Mouse (Mus musculus) stomach, embryonic 14.5 days (tissue): ENCODE measurements around the gene Alkbh2. TPM values are rescaled to one million over a fixed set of nuclear protein-coding genes. Genes with fewer than 3 reads are reported as not detected.

ENCODE experiments used
- ATAC-seq: fragments of 200-750 bp; cut with Nextera tagmentation; 2 replicates; pipeline ENCODE4 v1.8.0; 2017; ENCODE audit warnings: low read depth, moderate TSS enrichment; ENCODE audit not compliant: insufficient number of reproducible peaks, insufficient read depth, low FRiP score
- H3K27ac ChIP-seq: fragments of 300-500 bp; sonication (generic); 2 replicates; pipeline ENCODE4 v1.5.1; 2014; ENCODE audit warnings: mild to moderate bottlenecking, low read length, moderate library complexity, mixed read lengths
- H3K27me3 ChIP-seq: fragments of 300-500 bp; sonication (generic); 2 replicates; pipeline ENCODE4 v1.6.1; 2014; ENCODE audit warnings: low read length, control low read depth, mixed read lengths; ENCODE audit not compliant: control insufficient read depth, insufficient read depth
- H3K36me3 ChIP-seq: fragments of 300-500 bp; sonication (generic); 2 replicates; pipeline ENCODE4 v1.6.1; 2014; ENCODE audit warnings: mild to moderate bottlenecking, control low read depth, low read length, moderate library complexity, mixed read lengths; ENCODE audit not compliant: control insufficient read depth, insufficient read depth
- H3K4me1 ChIP-seq: fragments of 300-500 bp; sonication (generic); 2 replicates; pipeline ENCODE4 v1.6.1; 2014; ENCODE audit warnings: low read length, control low read depth, mixed read lengths; ENCODE audit not compliant: control insufficient read depth, insufficient read depth
- H3K4me2 ChIP-seq: fragments of 300-500 bp; sonication (generic); replicated peaks from 2 replicates; pipeline ENCODE4 v1.6.1; 2014; ENCODE audit warnings: low read depth, low read length, control low read depth
- H3K4me3 ChIP-seq: fragments of 300-500 bp; sonication (generic); 2 replicates; pipeline ENCODE4 v1.5.1; 2014; ENCODE audit warnings: low read depth, low read length, control low read depth
- H3K9ac ChIP-seq: fragments of 300-500 bp; sonication (generic); replicated peaks from 2 replicates; pipeline ENCODE4 v1.6.1; 2014; ENCODE audit warnings: low read depth, mild to moderate bottlenecking, control low read depth, low read length, moderate library complexity, mixed read lengths
- H3K9me3 ChIP-seq: fragments of 300-500 bp; sonication (generic); 2 replicates; pipeline ENCODE4 v1.6.1; 2016; ENCODE audit warnings: low read depth, low read length, control low read depth; ENCODE audit not compliant: control insufficient read depth
- WGBS: fragments of 180-500 bp; shearing (Covaris S2); extraction: QIAGEN DNeasy Blood & Tissue Kit; methylation state at CpG from one replicate; pipeline ENCODE4 v1.1.7; 2014; 5-methylcytosine and 5-hydroxymethylcytosine counted together
- polyA plus RNA-seq: library from polyadenylated mRNA; unstranded; fragments of >200 nt; fragmentation: Nextera tagmentation; extraction: Ambion mirVana; gene quantifications from 2 replicates; pipeline ENCODE4 v1.2.1, GENCODE M21; 2014

Gene Alkbh2
- polyA plus RNA-seq, 1 experiment from 2014 or later: 10.0 TPM

GRCm38 (mm10) chr5:114099709-114100389 is 28.2 kb downstream of the Alkbh2 start:
- H3K36me3 ChIP-seq: peaks cover 5% of the 10 kb centered on the region
- no peaks in the 10 kb centered on the region for H3K9me3 ChIP-seq
- peak overlapping the region; percentile 94 for H3K4me2 ChIP-seq
- WGBS: 7% methylated on average over 37 of the region's 37 CpGs
- no peak overlapping the region for H3K27ac ChIP-seq
- H3K4me1 ChIP-seq: peaks cover 7% of the 10 kb centered on the region
- peak overlapping the region; percentile 93 for H3K9ac ChIP-seq
- H3K4me3 ChIP-seq: peak overlapping the region; percentile 78
- H3K27me3 ChIP-seq: no peaks in the 10 kb centered on the region
- peak; percentile 90 for ATAC-seq

- Histone ChIP-seq H3K9me3 (no peaks in the 10 kb centered on the region), H3K27ac (no peak within 1 kb of the TSS), H3K9ac (no peak within 1 kb of the TSS), H3K4me2 (peak within 1 kb of the TSS; percentile 37), H3K4me1 (0 out of 2 replicates have a peak, but pooled peaks cover 4% of the 10 kb centered on the region), H3K27me3 (no peaks in the 10 kb centered on the region), H3K36me3 (no peaks in the 10 kb centered on the region), H3K4me3 (peak within 1 kb of the TSS; percentile 3; the same call in 1 of the 2 replicates)
- 2% methylated on average over 40 of the region's 40 CpGs for WGBS
- ATAC-seq: no peak
Observed at GRCm38 (mm10) chr5:114091057-114091807, 36.8 kb downstream of the Alkbh2 start, which contains the start of gene Svop. Gene Svop, minus strand, starts transcription at chr5:114091570.

- Histone ChIP-seq H3K4me2 (peak overlapping the region; percentile 37; the same call in 1 of the 2 replicates), H3K4me3 (no peak overlapping the region), H3K4me1 (0 out of 2 replicates have a peak, but pooled peaks cover 4% of the 10 kb centered on the region), H3K27me3 (no peaks in the 10 kb centered on the region), H3K36me3 (no peaks in the 10 kb centered on the region), H3K9ac (no peak overlapping the region), H3K27ac (no peak overlapping the region), H3K9me3 (no peaks in the 10 kb centered on the region)
- no peak for ATAC-seq
- 24% methylated on average over 7 of the region's 7 CpGs for WGBS
Observed at GRCm38 (mm10) chr5:114090421-114091013, 37.5 kb downstream of the Alkbh2 start.

- WGBS: 71% methylated on average over 12 of the region's 12 CpGs
Observed at GRCm38 (mm10) chr5:114087875-114088480, 40.0 kb downstream of the Alkbh2 start.

GRCm38 (mm10) chr5:114085501-114085900 is 42.5 kb downstream of the Alkbh2 start:
- Histone ChIP-seq H3K9me3 (no peaks in the 10 kb centered on the region), H3K36me3 (no peaks in the 10 kb centered on the region), H3K4me2 (no peak overlapping the region), H3K9ac (no peak overlapping the region), H3K27me3 (no peaks in the 10 kb centered on the region), H3K27ac (no peak overlapping the region), H3K4me3 (no peak overlapping the region), H3K4me1 (no peaks in the 10 kb centered on the region)
- ATAC-seq: no peak
- 67% methylated on average over 14 of the region's 14 CpGs for WGBS

More at GRCm38 (mm10) chr5:114087875-114088480, 40.0 kb downstream of the Alkbh2 start:
- Histone ChIP-seq H3K4me1 (0 out of 2 replicates have a peak, but pooled peaks cover 4% of the 10 kb centered on the region), H3K4me3 (no peak overlapping the region), H3K9ac (no peak overlapping the region), H3K27ac (no peak overlapping the region), H3K9me3 (no peaks in the 10 kb centered on the region), H3K4me2 (no peak overlapping the region), H3K27me3 (no peaks in the 10 kb centered on the region), H3K36me3 (no peaks in the 10 kb centered on the region)
- ATAC-seq: no peak

- no peak overlapping the region for H3K4me2 ChIP-seq
- no peaks in the 10 kb centered on the region for H3K27me3 ChIP-seq
- no peak overlapping the region for H3K4me3 ChIP-seq
- no peaks in the 10 kb centered on the region for H3K9me3 ChIP-seq
- 66% methylated on average over 8 of the region's 8 CpGs for WGBS
- no peak overlapping the region for H3K9ac ChIP-seq
- H3K36me3 ChIP-seq: no peaks in the 10 kb centered on the region
- H3K4me1 ChIP-seq: no peaks in the 10 kb centered on the region
- H3K27ac ChIP-seq: no peak overlapping the region
- no peak for ATAC-seq
Observed at GRCm38 (mm10) chr5:114077009-114077408, 51.0 kb downstream of the Alkbh2 start.

Other genes starting within 250 kb of the Alkbh2 start
- gene Coro1c, start 219.5 kb downstream of the Alkbh2 start, polyA plus RNA-seq: 131 and 145 TPM in 2 replicates
- 22.2 and 25.0 TPM in 2 replicates for gene Ssh1, start 134.3 kb downstream of the Alkbh2 start, polyA plus RNA-seq
- gene Dao, start 124.5 kb downstream of the Alkbh2 start, polyA plus RNA-seq: 0.16 and 0.17 TPM in 2 replicates
- gene Usp30, start 62.8 kb downstream of the Alkbh2 start, polyA plus RNA-seq: 10.2 and 10.5 TPM in 2 replicates
- gene Svop, start 36.6 kb downstream of the Alkbh2 start, polyA plus RNA-seq: 2.9 and 3.0 TPM in 2 replicates
- gene Ung, start 2.2 kb upstream of the Alkbh2 start, polyA plus RNA-seq: 24.1 and 28.8 TPM in 2 replicates
- 2.5 and 3.3 TPM in 2 replicates for gene Acacb, start 18.3 kb upstream of the Alkbh2 start, polyA plus RNA-seq
- gene Foxn4, start 145.6 kb upstream of the Alkbh2 start, polyA plus RNA-seq: 0.15 TPM in 1 of 2 replicates, not detected in the other
- 5.2 and 5.6 TPM in 2 replicates for gene Myo1h, start 160.9 kb upstream of the Alkbh2 start, polyA plus RNA-seq